Mouse (Mus musculus) monocyte, adult 59 days (primary cell): ENCODE data around the gene Tmem233. TPM values are rescaled to one million over a fixed set of nuclear protein-coding genes. Genes with fewer than 3 reads are reported as not detected.

Source experiments
- total RNA-seq, 2 experiments: library from RNA; stranded (reverse); gene quantifications; one replicate each; pipeline ENCODE4 v1.2.4; 2023

Gene Tmem233
- total RNA-seq: not detected

GRCm38 (mm10) chr5:116083081-116083480 lies at the start of gene Tmem233:
Gene Tmem233 (minus strand): TSS chr5:116083244.

GRCm38 (mm10) chr5:116024327-116024739 lies 58.7 kb downstream of the Tmem233 start, which contains the start of gene Prkab1:
Gene Prkab1 (minus strand): TSS chr5:116024508.

Other genes with a start within 250 kb of the Tmem233 start
- 1 to 10 TPM; 2.1 to 2.4 TPM for gene Cit, start 238.0 kb downstream of the Tmem233 start, total RNA-seq
- 10 to 100 TPM; 56.1 to 64.0 TPM for gene Prkab1, start 58.7 kb downstream of the Tmem233 start, total RNA-seq
- not detected for gene Ccdc60, start 205.7 kb upstream of the Tmem233 start, total RNA-seq